Mouse (Mus musculus) ES-E14 (cell line): Measurements from ENCODE around the gene Nudt22. TPM values are rescaled to one million over a fixed set of nuclear protein-coding genes. Genes with fewer than 3 reads are reported as not detected.

Experiments used
- DNase-seq: peaks from one replicate; pipeline ENCODE4 v3.0.0-alpha.2; 2013; ENCODE audit warnings: low read depth, low spot score
- H3K27ac ChIP-seq: 2 replicates; pipeline ENCODE4 v1.5.1; 2012; ENCODE audit warnings: low read depth, mild to moderate bottlenecking, low read length, moderate library complexity, mixed read lengths; ENCODE audit not compliant: poor library complexity, insufficient read depth, severe bottlenecking
- H3K36me3 ChIP-seq: 2 replicates; pipeline ENCODE4 v1.6.1; 2012; ENCODE audit warnings: mild to moderate bottlenecking, low read length, moderate library complexity, mixed read lengths; ENCODE audit not compliant: control insufficient read depth, poor library complexity, insufficient read depth, severe bottlenecking
- H3K4me1 ChIP-seq, 2 experiments: fragments of 150-350 bp in 1 of 2; sonication (generic) in 1 of 2; 2 replicates each; pipeline ENCODE4 v1.6.1; 2012; ENCODE audit warnings: low read length in 2 of 2, mild to moderate bottlenecking in 1 of 2, mixed read lengths in 1 of 2; ENCODE audit not compliant: control insufficient read depth in 2 of 2, insufficient read depth in 2 of 2, poor library complexity in 1 of 2
- H3K4me3 ChIP-seq, 2 experiments: fragments of 150-350 bp in 1 of 2; sonication (generic) in 1 of 2; 2 replicates each; pipeline ENCODE4 v1.5.1; 2012; ENCODE audit warnings: low read length in 2 of 2, low read depth in 1 of 2, mild to moderate bottlenecking in 1 of 2, mixed read lengths in 1 of 2; ENCODE audit not compliant: insufficient read depth in 1 of 2, poor library complexity in 1 of 2, severe bottlenecking in 1 of 2
- H3K9ac ChIP-seq: 2 replicates; pipeline ENCODE4 v1.6.1; 2012; ENCODE audit warnings: low read depth, mild to moderate bottlenecking, low read length, mixed read lengths; ENCODE audit not compliant: poor library complexity, insufficient read depth, severe bottlenecking
- H3K9me3 ChIP-seq: fragments of 150-350 bp; sonication (generic); 2 replicates; pipeline ENCODE4 v1.6.1; 2012; ENCODE audit warnings: low read depth, mild to moderate bottlenecking, low read length; ENCODE audit not compliant: control insufficient read depth, insufficient read depth
- CHD2 ChIP-seq: IDR thresholded peaks from 2 replicates; pipeline ENCODE4 v1.6.1; 2014; ENCODE audit warnings: mild to moderate bottlenecking, low read depth, low read length, inconsistent platforms
- HCFC1 ChIP-seq: IDR thresholded peaks from 2 replicates; pipeline ENCODE4 v1.6.1; 2012; ENCODE audit warnings: low read length, inconsistent platforms, borderline replicate concordance; ENCODE audit not compliant: insufficient read depth
- MAFK ChIP-seq: IDR thresholded peaks from 2 replicates; pipeline ENCODE4 v1.6.1; 2014; ENCODE audit warnings: mild to moderate bottlenecking, low read depth, low read length, inconsistent platforms; ENCODE audit not compliant: insufficient read depth
- ZC3H11A ChIP-seq: IDR thresholded peaks from 2 replicates; pipeline ENCODE4 v1.6.1; 2012; ENCODE audit warnings: low read depth, mild to moderate bottlenecking, inconsistent platforms, low read length, borderline replicate concordance
- ZNF384 ChIP-seq: IDR thresholded peaks from 2 replicates; pipeline ENCODE4 v1.6.1; 2012; ENCODE audit warnings: low read depth, low read length, inconsistent platforms
- in situ Hi-C, 2 experiments: fragments of 600-800 bp; cut with MboI; formaldehyde crosslinking; loops; one replicate each; pipeline ENCODE4 v1.15.1; 2025; ENCODE audit warnings: low sequenced_read_pairs in 2 of 2, inconsistent platforms in 1 of 2; ENCODE audit not compliant: unreplicated experiment in 2 of 2
- total RNA-seq: library from RNA; depleted of rRNA; stranded (reverse); fragments of 300-350 nt; gene quantifications from 2 replicates; pipeline ENCODE4 v1.2.3, GENCODE M21; 2012; rRNA removed

Gene Nudt22
- total RNA-seq = 12.7 and 13.2 TPM in 2 replicates

- TF ChIP-seq ZC3H11A (no peak), CHD2 (no peak), HCFC1 (no peak), MAFK (no peak), ZNF384 (no peak)
- H3K4me1 ChIP-seq = peaks cover 4 to 18% of the 10 kb centered on the region in 2 experiments; a peak in 3 of 4 replicates
- H3K27ac ChIP-seq = no peak within 1 kb of the TSS
- peaks cover 13% of the 10 kb centered on the region for H3K36me3 ChIP-seq
- H3K9me3 ChIP-seq = no peaks in the 10 kb centered on the region
- in situ Hi-C loops = no loop called here
- peak within 1 kb of the TSS; percentile 79 for H3K9ac ChIP-seq
- peak; percentile 89 for DNase-seq
- peak within 1 kb of the TSS; percentile 71 to 87 for H3K4me3 ChIP-seq
These were observed at the start of gene Nudt22, which contains the start of gene Trpt1 for GRCm38 (mm10) chr19:6996006-6996405. TSS of gene Nudt22 (minus strand) at chr19:6996117. TSS of gene Trpt1 (plus strand) at chr19:6996131.

GRCm38 (mm10) chr19:7044706-7045105, 48.8 kb upstream of the Nudt22 start:
- DNase-seq = no peak
- Histone ChIP-seq H3K9me3 (no peaks in the 10 kb centered on the region), H3K4me1 (peaks cover 0 to 8% of the 10 kb centered on the region in 2 experiments; a peak in 1 of 4 replicates), H3K27ac (no peak overlapping the region; the same call in 1 of the 2 replicates), H3K36me3 (no peaks in the 10 kb centered on the region), H3K4me3 (no peak overlapping the region), H3K9ac (no peak overlapping the region)
- in situ Hi-C loops = no loop called here
- TF ChIP-seq CHD2 (no peak), HCFC1 (no peak), MAFK (no peak)

- Histone ChIP-seq H3K27ac (no peak overlapping the region), H3K9me3 (no peaks in the 10 kb centered on the region), H3K4me1 (peaks cover 0 to 8% of the 10 kb centered on the region in 2 experiments; a peak in 1 of 4 replicates), H3K9ac (no peak overlapping the region), H3K36me3 (no peaks in the 10 kb centered on the region), H3K4me3 (no peak overlapping the region)
- in situ Hi-C loops = no loop called here
- no peak for DNase-seq
- TF ChIP-seq MAFK = no peak
- no peak for TF ChIP-seq ZNF384
- TF ChIP-seq CHD2 = no peak
- no peak for TF ChIP-seq ZC3H11A
- no peak for TF ChIP-seq HCFC1
These were observed 48.4 kb upstream of the Nudt22 start for GRCm38 (mm10) chr19:7044279-7044678.

GRCm38 (mm10) chr19:7041171-7041570, 45.3 kb upstream of the Nudt22 start:
- TF ChIP-seq ZNF384 = peak; percentile 38; the same call in 1 of the 2 replicates
- TF ChIP-seq HCFC1 = no peak
- no peak for TF ChIP-seq CHD2
- no peak for TF ChIP-seq ZC3H11A
- no peak for TF ChIP-seq MAFK
- H3K4me3 ChIP-seq = peak overlapping the region in 1 of 2 experiments; percentile 88; a peak in 2 of 4 replicates
- no peaks in the 10 kb centered on the region; a peak in 1 of 4 replicates for H3K4me1 ChIP-seq
- H3K36me3 ChIP-seq = no peaks in the 10 kb centered on the region; the same call in 1 of the 2 replicates
- H3K27ac ChIP-seq = no peak overlapping the region
- in situ Hi-C loops = no loop called here
- no peaks in the 10 kb centered on the region for H3K9me3 ChIP-seq
- DNase-seq = no peak
- H3K9ac ChIP-seq = no peak overlapping the region
